Mouse (Mus musculus): ENCODE results near the gene Klhl26. TPM values are rescaled to one million over a fixed set of nuclear protein-coding genes. Genes with fewer than 3 reads are reported as not detected.

The Klhl26 gene
- polyA plus RNA-seq, 1 experiment from 2014 or later = 9.3 TPM

- TF ChIP-seq CTCF (IDR thresholded peaks at IDR 0.05; ENCODE audit: low read depth) = peak; percentile 92
- peaks cover 25% of the 10 kb centered on the region; the same call in 1 of the 2 replicates for H3K36me3 ChIP-seq (ENCODE audit: control insufficient read depth, insufficient read depth)
- no peak overlapping the region for H3K9ac ChIP-seq (ENCODE audit: low read depth, low read length)
- 19% methylated on average over 46 of the region's 46 CpGs for WGBS
- H3K4me3 ChIP-seq (ENCODE audit: low read depth, low read length) = no peak overlapping the region
- no peaks in the 10 kb centered on the region; the same call in 1 of the 2 replicates for H3K4me1 ChIP-seq (replicated peaks; ENCODE audit: control insufficient read depth, insufficient read depth, low read length)
- no peak overlapping the region for H3K27ac ChIP-seq (ENCODE audit: low read depth, low read length)
- no peaks in the 10 kb centered on the region for H3K9me3 ChIP-seq (ENCODE audit: control insufficient read depth)
- no peak overlapping the region for H3K4me2 ChIP-seq (replicated peaks; ENCODE audit: low read depth)
- ATAC-seq = peak; percentile 18; the same call in 1 of the 2 replicates
- H3K27me3 ChIP-seq (replicated peaks; ENCODE audit: control insufficient read depth, insufficient read depth, low read length) = peaks cover 35% of the 10 kb centered on the region
Measured at GRCm38 (mm10) chr8:70503062-70503750, 26.4 kb upstream of the Klhl26 start.

GRCm38 (mm10) chr8:70502540-70502939, 25.8 kb upstream of the Klhl26 start:
- ATAC-seq = no peak
- TF ChIP-seq CTCF (IDR thresholded peaks at IDR 0.05; ENCODE audit: low read depth) = no peak
- no peak overlapping the region for H3K9ac ChIP-seq (ENCODE audit: low read depth, low read length)
- no peak overlapping the region for H3K27ac ChIP-seq (ENCODE audit: low read depth, low read length)
- 42% methylated on average over 12 of the region's 12 CpGs for WGBS
- peaks cover 19% of the 10 kb centered on the region; the same call in 1 of the 2 replicates for H3K36me3 ChIP-seq (ENCODE audit: control insufficient read depth, insufficient read depth)
- H3K9me3 ChIP-seq (ENCODE audit: control insufficient read depth) = no peaks in the 10 kb centered on the region
- H3K4me1 ChIP-seq (replicated peaks; ENCODE audit: control insufficient read depth, insufficient read depth, low read length) = no peaks in the 10 kb centered on the region; the same call in 1 of the 2 replicates
- H3K27me3 ChIP-seq (replicated peaks; ENCODE audit: control insufficient read depth, insufficient read depth, low read length) = peaks cover 38% of the 10 kb centered on the region
- H3K4me2 ChIP-seq (replicated peaks; ENCODE audit: low read depth) = no peak overlapping the region; the same call in 1 of the 2 replicates
- H3K4me3 ChIP-seq (ENCODE audit: low read depth, low read length) = no peak overlapping the region

GRCm38 (mm10) chr8:70501820-70502529, 25.2 kb upstream of the Klhl26 start:
- Histone ChIP-seq H3K9me3 (ENCODE audit: control insufficient read depth) (no peaks in the 10 kb centered on the region), H3K9ac (ENCODE audit: low read depth, low read length) (no peak overlapping the region), H3K4me3 (ENCODE audit: low read depth, low read length) (no peak overlapping the region), H3K27me3 (replicated peaks; ENCODE audit: control insufficient read depth, insufficient read depth, low read length) (peaks cover 43% of the 10 kb centered on the region), H3K36me3 (ENCODE audit: control insufficient read depth, insufficient read depth) (0 out of 2 replicates have a peak, but pooled peaks cover 13% of the 10 kb centered on the region), H3K4me1 (replicated peaks; ENCODE audit: control insufficient read depth, insufficient read depth, low read length) (no peaks in the 10 kb centered on the region; the same call in 1 of the 2 replicates), H3K27ac (ENCODE audit: low read depth, low read length) (no peak overlapping the region), H3K4me2 (replicated peaks; ENCODE audit: low read depth) (no peak overlapping the region; the same call in 1 of the 2 replicates)
- TF ChIP-seq CTCF (IDR thresholded peaks at IDR 0.05; ENCODE audit: low read depth) = no peak
- WGBS = 19% methylated on average over 23 of the region's 23 CpGs
- ATAC-seq = no peak

- no peaks in the 10 kb centered on the region; the same call in 1 of the 2 replicates for H3K4me1 ChIP-seq (replicated peaks; ENCODE audit: control insufficient read depth, insufficient read depth, low read length)
- H3K9me3 ChIP-seq (ENCODE audit: control insufficient read depth) = no peaks in the 10 kb centered on the region
- no peak overlapping the region for H3K27ac ChIP-seq (ENCODE audit: low read depth, low read length)
- 0 out of 2 replicates have a peak, but pooled peaks cover 11% of the 10 kb centered on the region for H3K36me3 ChIP-seq (ENCODE audit: control insufficient read depth, insufficient read depth)
- peaks cover 56% of the 10 kb centered on the region for H3K27me3 ChIP-seq (replicated peaks; ENCODE audit: control insufficient read depth, insufficient read depth, low read length)
- peak overlapping the region; percentile 50 for H3K4me2 ChIP-seq (replicated peaks; ENCODE audit: low read depth)
- ATAC-seq = no peak
- TF ChIP-seq CTCF (IDR thresholded peaks at IDR 0.05; ENCODE audit: low read depth) = no peak
- H3K4me3 ChIP-seq (ENCODE audit: low read depth, low read length) = no peak overlapping the region
- H3K9ac ChIP-seq (ENCODE audit: low read depth, low read length) = no peak overlapping the region
- 8% methylated on average over 39 of the region's 39 CpGs for WGBS
Measured at GRCm38 (mm10) chr8:70500386-70501301, 23.9 kb upstream of the Klhl26 start.

GRCm38 (mm10) chr8:70495771-70496062, 18.9 kb upstream of the Klhl26 start:
- Histone ChIP-seq H3K36me3 (ENCODE audit: control insufficient read depth, insufficient read depth) (no peaks in the 10 kb centered on the region), H3K4me3 (ENCODE audit: low read depth, low read length) (no peak overlapping the region), H3K27ac (ENCODE audit: low read depth, low read length) (no peak overlapping the region), H3K9me3 (ENCODE audit: control insufficient read depth) (no peaks in the 10 kb centered on the region), H3K4me2 (replicated peaks; ENCODE audit: low read depth) (no peak overlapping the region), H3K27me3 (replicated peaks; ENCODE audit: control insufficient read depth, insufficient read depth, low read length) (peaks cover 92% of the 10 kb centered on the region), H3K4me1 (replicated peaks; ENCODE audit: control insufficient read depth, insufficient read depth, low read length) (no peaks in the 10 kb centered on the region), H3K9ac (ENCODE audit: low read depth, low read length) (no peak overlapping the region)
- ATAC-seq = no peak
- WGBS = 13% methylated on average over 11 of the region's 12 CpGs
- TF ChIP-seq CTCF (IDR thresholded peaks at IDR 0.05; ENCODE audit: low read depth) = no peak
